Mouse (Mus musculus): ENCODE measurements around the gene Baz2a.

DNA sequence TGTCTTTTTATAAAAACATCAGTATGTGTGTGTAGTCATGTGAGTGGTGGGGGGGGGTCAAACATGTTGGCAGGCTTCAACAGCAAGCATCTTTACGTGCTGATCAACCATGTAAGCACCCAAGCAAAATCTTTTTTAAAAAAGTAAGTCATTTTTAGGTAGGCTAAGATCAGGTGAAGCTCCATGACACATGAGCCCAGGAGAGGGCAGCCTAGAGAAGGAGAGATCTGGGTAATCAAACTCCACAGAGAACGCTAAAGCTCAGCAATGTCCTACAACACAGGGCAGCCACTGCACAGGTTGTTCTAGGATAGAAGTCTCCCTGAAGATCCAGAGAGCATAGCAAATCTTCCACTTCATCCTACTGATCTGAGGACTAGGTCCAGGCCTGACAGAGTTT is 50.8 kb downstream of the Baz2a start:
- TF ChIP-seq GATA1 (IDR thresholded peaks at IDR 0.05; ENCODE audit: low read length) (no peak), TAL1 (IDR thresholded peaks at IDR 0.05; ENCODE audit: low read length) (no peak)

Measured in erythroblast, embryonic 14.5 days (primary cell).